Mouse (Mus musculus) liver, postnatal 0 days (tissue): ENCODE measurements around the gene Tmem63b. TPM values are rescaled to one million over a fixed set of nuclear protein-coding genes. Genes with fewer than 3 reads are reported as not detected.

Source experiments
- ATAC-seq: fragments of 200-750 bp; cut with Nextera tagmentation; 2 replicates; pipeline ENCODE4 v1.8.0; 2017; ENCODE audit warnings: mild to moderate bottlenecking, moderate library complexity
- DNase-seq: peaks from one replicate; pipeline ENCODE4 v3.0.0-alpha.2; 2016
- H3K27ac ChIP-seq: fragments of 300-500 bp; sonication (generic); 2 replicates; pipeline ENCODE4 v1.5.1; 2014; ENCODE audit warnings: antibody characterized with exemption, moderate library complexity, mild to moderate bottlenecking, low read depth
- H3K27me3 ChIP-seq: fragments of 300-500 bp; sonication (generic); 2 replicates; pipeline ENCODE4 v1.6.1; 2014; ENCODE audit warnings: low read length, control low read depth, mixed read lengths; ENCODE audit not compliant: insufficient read depth
- H3K36me3 ChIP-seq: fragments of 300-500 bp; sonication (generic); replicated peaks from 2 replicates; pipeline ENCODE4 v1.6.1; 2014; ENCODE audit warnings: mild to moderate bottlenecking, control low read depth, low read length, moderate library complexity, mixed read lengths; ENCODE audit not compliant: insufficient read depth
- H3K4me1 ChIP-seq: fragments of 300-500 bp; sonication (generic); 2 replicates; pipeline ENCODE4 v1.6.1; 2014; ENCODE audit warnings: antibody characterized with exemption, mild to moderate bottlenecking, control low read depth; ENCODE audit not compliant: insufficient read depth
- H3K4me2 ChIP-seq: fragments of 300-500 bp; sonication (generic); 2 replicates; pipeline ENCODE4 v1.6.1; 2014; ENCODE audit warnings: low read depth, mild to moderate bottlenecking, low read length, moderate library complexity, mixed read lengths
- H3K4me3 ChIP-seq: fragments of 300-500 bp; sonication (generic); 2 replicates; pipeline ENCODE4 v1.5.1; 2014; ENCODE audit warnings: low read depth, low read length
- H3K9ac ChIP-seq: fragments of 300-500 bp; sonication (generic); replicated peaks from 2 replicates; pipeline ENCODE4 v1.6.1; 2014; ENCODE audit warnings: mild to moderate bottlenecking, moderate library complexity
- H3K9me3 ChIP-seq: fragments of 300-500 bp; sonication (generic); 2 replicates; pipeline ENCODE4 v1.6.1; 2016; ENCODE audit warnings: mild to moderate bottlenecking, control low read depth, low read length, mixed read lengths
- CTCF ChIP-seq: sonication (generic); IDR thresholded peaks from 2 replicates; pipeline ENCODE4 v1.5.1; 2016; ENCODE audit warnings: antibody characterized with exemption, low read depth
- EP300 ChIP-seq: IDR thresholded peaks from 2 replicates; pipeline ENCODE4 v1.6.1; 2016; ENCODE audit warnings: antibody characterized with exemption, low read depth, mild to moderate bottlenecking
- WGBS: fragments of 180-500 bp; shearing (Covaris S2); extraction: QIAGEN DNeasy Blood & Tissue Kit; methylation state at CpG from one replicate; pipeline ENCODE4 v1.1.7; 2014; ENCODE audit not compliant: insufficient replicate concordance; 5-methylcytosine and 5-hydroxymethylcytosine counted together
- polyA plus RNA-seq: library from polyadenylated mRNA; unstranded; fragments of >200 nt; fragmentation: Nextera tagmentation; extraction: Ambion mirVana; gene quantifications from 2 replicates; pipeline ENCODE4 v1.2.1, GENCODE M21; 2015

Tmem63b gene
- polyA plus RNA-seq, 1 experiment from 2014 or later = 16.9 TPM

DNA sequence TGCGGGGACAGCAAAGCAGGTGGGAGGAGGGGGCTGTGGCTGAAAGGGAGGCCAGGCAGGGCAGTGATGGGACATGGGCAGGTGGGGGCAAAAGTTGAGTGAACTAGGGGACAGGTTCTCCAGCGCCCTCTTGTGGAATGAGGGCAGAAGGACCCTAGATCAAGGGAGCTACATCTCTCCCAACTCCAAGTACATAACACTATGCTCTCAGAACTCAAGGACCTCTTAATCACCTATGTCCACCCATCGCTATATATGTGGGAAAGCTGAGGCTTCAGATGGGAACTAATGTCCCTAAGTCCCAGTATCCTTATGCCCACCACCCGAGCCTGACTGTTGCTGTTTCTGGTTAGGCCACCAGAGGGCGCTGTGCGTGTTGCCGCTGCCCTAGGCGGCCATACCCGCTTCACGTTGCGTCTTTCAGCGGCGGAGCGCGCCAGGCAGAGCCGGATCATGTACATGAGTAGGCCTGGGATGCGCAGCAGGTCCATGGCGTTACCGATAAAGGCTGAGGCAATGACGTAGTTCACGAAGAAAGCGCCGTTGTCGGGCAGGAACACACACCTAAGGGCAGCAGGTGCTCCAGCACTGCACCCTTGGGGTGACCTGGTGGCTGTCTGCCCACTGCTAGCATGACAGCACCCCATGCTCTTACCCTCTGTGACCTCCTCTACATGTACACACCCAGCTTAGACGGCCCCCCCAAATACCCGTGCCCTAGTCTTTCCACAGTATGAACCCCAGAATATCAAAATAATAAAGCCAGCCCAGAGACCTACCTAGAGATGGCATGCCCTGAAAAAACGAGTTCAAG is 23.4 kb downstream of the Tmem63b start:
- H3K4me2 ChIP-seq = peak overlapping the region; percentile 23; the same call in 1 of the 2 replicates
- 28% methylated on average over 27 of the region's 27 CpGs for WGBS

GRCm38 (mm10) chr17:45659225-45659624 is 27.5 kb downstream of the Tmem63b start, which contains the start of gene Capn11:
Gene Capn11, minus strand, starts transcription at chr17:45659325.
- Histone ChIP-seq H3K4me3 (no peak within 1 kb of the TSS), H3K9ac (no peak within 1 kb of the TSS), H3K27ac (no peak within 1 kb of the TSS), H3K4me2 (no peak within 1 kb of the TSS), H3K9me3 (no peaks in the 10 kb centered on the region), H3K27me3 (no peaks in the 10 kb centered on the region), H3K36me3 (0 out of 2 replicates have a peak, but pooled peaks cover 3% of the 10 kb centered on the region), H3K4me1 (no peaks in the 10 kb centered on the region)
- TF ChIP-seq CTCF (no peak), EP300 (no peak)
- ATAC-seq (no peak), DNase-seq (no peak)
- WGBS = 71% methylated on average over 4 of the region's 4 CpGs

More for the DNA sequence above, 23.4 kb downstream of the Tmem63b start:
- Histone ChIP-seq H3K9ac (no peak overlapping the region), H3K27ac (no peak overlapping the region), H3K27me3 (no peaks in the 10 kb centered on the region), H3K36me3 (0 out of 2 replicates have a peak, but pooled peaks cover 5% of the 10 kb centered on the region), H3K4me3 (no peak overlapping the region), H3K4me1 (no peaks in the 10 kb centered on the region), H3K9me3 (no peaks in the 10 kb centered on the region)
- peak; percentile 85 for DNase-seq
- TF ChIP-seq EP300 (no peak), CTCF (peak; percentile 97)
- ATAC-seq = peak; percentile 67

- no peak overlapping the region for H3K9ac ChIP-seq
- no peaks in the 10 kb centered on the region for H3K4me1 ChIP-seq
- ATAC-seq (peak; percentile 48; the same call in 1 of the 2 replicates), DNase-seq (peak; percentile 52)
- H3K9me3 ChIP-seq = no peaks in the 10 kb centered on the region
- no peak overlapping the region for H3K27ac ChIP-seq
- no peak overlapping the region for H3K4me2 ChIP-seq
- H3K27me3 ChIP-seq = no peaks in the 10 kb centered on the region
- WGBS = 21% methylated on average over 6 of the region's 6 CpGs
- peak; percentile 69 for TF ChIP-seq CTCF
- TF ChIP-seq EP300 = no peak
- H3K36me3 ChIP-seq = no peaks in the 10 kb centered on the region
- no peak overlapping the region for H3K4me3 ChIP-seq
Measured at GRCm38 (mm10) chr17:45655820-45656219, 30.9 kb downstream of the Tmem63b start.

DNA sequence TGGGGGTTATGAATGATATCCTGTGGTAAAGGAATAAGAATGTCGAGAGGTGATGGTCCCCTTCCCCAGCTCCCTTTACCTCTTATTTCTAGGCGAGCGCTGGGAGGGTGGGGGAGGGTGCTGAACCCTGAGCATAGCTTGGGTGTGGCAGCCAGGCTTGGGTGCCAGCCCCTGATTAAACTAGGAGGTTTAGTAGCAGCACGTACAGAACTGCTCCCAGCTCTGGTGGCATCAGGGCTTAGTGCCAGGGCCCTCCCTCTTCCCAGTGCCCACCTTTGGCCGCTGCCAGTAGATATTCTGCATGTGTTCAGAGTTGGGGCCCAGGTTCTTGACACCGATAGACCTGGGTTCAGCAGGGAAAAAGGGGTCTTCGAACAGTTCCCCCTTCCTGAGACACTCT is 33.5 kb downstream of the Tmem63b start:
- ATAC-seq = peak; percentile 82
- Histone ChIP-seq H3K9me3 (no peaks in the 10 kb centered on the region), H3K4me2 (peak overlapping the region; percentile 2; the same call in 1 of the 2 replicates), H3K27me3 (no peaks in the 10 kb centered on the region), H3K9ac (no peak overlapping the region), H3K4me3 (no peak overlapping the region), H3K27ac (no peak overlapping the region), H3K4me1 (no peaks in the 10 kb centered on the region), H3K36me3 (no peaks in the 10 kb centered on the region)
- no peak for TF ChIP-seq EP300
- no peak for TF ChIP-seq CTCF
- DNase-seq = no peak
- WGBS = 59% methylated on average over 7 of the region's 7 CpGs

GRCm38 (mm10) chr17:45644185-45644584 is 42.5 kb downstream of the Tmem63b start:
- Histone ChIP-seq H3K4me2 (no peak overlapping the region), H3K9me3 (peaks cover 2% of the 10 kb centered on the region; the same call in 1 of the 2 replicates), H3K9ac (no peak overlapping the region), H3K27me3 (no peaks in the 10 kb centered on the region), H3K27ac (no peak overlapping the region), H3K36me3 (no peaks in the 10 kb centered on the region), H3K4me3 (no peak overlapping the region), H3K4me1 (no peaks in the 10 kb centered on the region)
- WGBS = 83% methylated on average over 4 of the region's 4 CpGs
- TF ChIP-seq CTCF (peak; percentile 21; the same call in 1 of the 2 replicates), EP300 (no peak)
- ATAC-seq (no peak), DNase-seq (no peak)

DNA sequence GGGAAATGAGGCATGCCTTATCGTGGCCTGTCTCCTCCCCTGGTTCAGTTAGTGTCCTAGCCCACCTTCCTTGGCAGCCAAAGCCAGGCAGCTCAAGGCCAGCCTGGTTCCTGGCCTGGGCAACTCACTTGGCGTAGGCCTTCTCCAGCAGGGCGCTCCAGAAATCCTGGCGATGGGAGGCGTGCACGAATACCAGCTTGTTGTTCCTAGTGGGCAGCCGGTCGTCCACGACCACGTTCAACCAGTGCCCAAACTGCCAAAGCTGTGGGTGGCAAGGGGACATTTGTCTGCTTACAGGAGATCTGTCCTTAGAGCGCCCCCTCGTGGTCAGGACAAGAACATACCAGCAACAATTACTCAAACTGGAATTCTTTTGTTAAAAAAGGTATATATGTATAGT is 44.0 kb downstream of the Tmem63b start:
- peaks cover 2% of the 10 kb centered on the region; the same call in 1 of the 2 replicates for H3K9me3 ChIP-seq
- TF ChIP-seq EP300 (no peak), CTCF (peak; percentile 92)

More for the DNA sequence above, 44.0 kb downstream of the Tmem63b start:
- DNase-seq (peak; percentile 85), ATAC-seq (no peak)
- H3K4me3 ChIP-seq = no peak overlapping the region
- H3K4me1 ChIP-seq = no peaks in the 10 kb centered on the region
- no peak overlapping the region for H3K9ac ChIP-seq
- WGBS = 18% methylated on average over 12 of the region's 12 CpGs
- H3K4me2 ChIP-seq = no peak overlapping the region
- H3K27ac ChIP-seq = no peak overlapping the region
- no peaks in the 10 kb centered on the region for H3K36me3 ChIP-seq
- H3K27me3 ChIP-seq = no peaks in the 10 kb centered on the region
